Mouse (Mus musculus) gastrocnemius, postnatal 36 days (tissue): Measurements from ENCODE around the gene Polr2j. TPM values are rescaled to one million over a fixed set of nuclear protein-coding genes. Genes with fewer than 3 reads are reported as not detected.
"Not testable (repeated sequence)": the region's sequence is repeated elsewhere in the genome, so short reads cannot be mapped to it uniquely, and the experiment has no call there.

Experiments
- DNase-seq, 2 experiments: peaks; one replicate each; pipeline ENCODE4 v3.0.0; 2022
- intact Hi-C: fragments of 180-260 bp; cut with DNase I; formaldehyde crosslinking; loops from one replicate; pipeline ENCODE4 v1.15.1; 2025
- microRNA-seq, 2 experiments: library from miRNA; unstranded; fragments of <30 nt; microRNA quantifications; one replicate each; pipeline ENCODE4 v1.2.0; 2021
- total RNA-seq, 2 experiments: library from RNA; stranded (reverse); gene quantifications; 2 replicates each; pipeline ENCODE4 v1.2.3; 2021

Gene Polr2j
- total RNA-seq, 2 experiments from 2014 or later: 56.0 to 60.9 TPM

GRCm38 (mm10) chr5:136155399-136155798 is 39.0 kb downstream of the Polr2j start:
- peak in 1 of 2 experiments; percentile 44 for DNase-seq
- intact Hi-C loops: no loop called here

- intact Hi-C loops: not testable (repeated sequence)
- peak; percentile 70 for DNase-seq
Measured at GRCm38 (mm10) chr5:136160084-136160483, 43.7 kb downstream of the Polr2j start.

- intact Hi-C loops: loop anchor here (2.0 kb wide), 1 partner anchor 17 kb away; no protein-coding TSS in a partner anchor
- no peak for DNase-seq
Measured at GRCm38 (mm10) chr5:136163807-136164474, 47.5 kb downstream of the Polr2j start.

GRCm38 (mm10) chr5:136165246-136165645 is 48.8 kb downstream of the Polr2j start:
- no peak for DNase-seq
- intact Hi-C loops: loop anchor here (2.0 kb wide), 1 partner anchor 18 kb away; no protein-coding TSS in a partner anchor

- intact Hi-C loops: no loop called here
- DNase-seq: no peak
Measured at GRCm38 (mm10) chr5:136167296-136167695, 50.9 kb downstream of the Polr2j start.

GRCm38 (mm10) chr5:136168071-136168470 is 51.6 kb downstream of the Polr2j start:
- intact Hi-C loops: no loop called here
- DNase-seq: no peak

GRCm38 (mm10) chr5:136169626-136170511 is 53.4 kb downstream of the Polr2j start:
- intact Hi-C loops: no loop called here
- DNase-seq: no peak

GRCm38 (mm10) chr5:136170512-136171362 is 54.3 kb downstream of the Polr2j start, which contains the start of gene Orai2:
Gene Orai2 (minus strand): TSS chr5:136170713.
- peak; percentile 58 to 62 for DNase-seq
- intact Hi-C loops: no loop called here

GRCm38 (mm10) chr5:136171363-136172341 is 55.2 kb downstream of the Polr2j start:
- DNase-seq: no peak
- intact Hi-C loops: no loop called here

Small RNAs within 50 kb of the gene (microRNA-seq; reads per million reads assigned to microRNA genes)
- gene Mir7035: 3.6 to 4.5 reads per million in 2 experiments

Other genes starting within 250 kb of the Polr2j start
- 100 to 1,000 TPM; 269 to 277 TPM for gene Hspb1, start 228.7 kb upstream of the Polr2j start, total RNA-seq
- gene Ywhag, start 182.0 kb upstream of the Polr2j start, total RNA-seq: 100 to 1,000 TPM; 297 to 301 TPM
- gene Ssc4d, start 142.1 kb upstream of the Polr2j start, total RNA-seq: 1 to 10 TPM in 1 of 2 experiments, under 1 TPM in 1; 0.57 to 1.1 TPM
- not detected for gene Zp3, start 136.5 kb upstream of the Polr2j start, total RNA-seq
- 1 to 10 TPM; 6.0 to 6.4 TPM for gene Dtx2, start 121.8 kb upstream of the Polr2j start, total RNA-seq
- gene Upk3b, start 78.1 kb upstream of the Polr2j start, total RNA-seq: not detected
- not detected for gene Upk3bl, start 62.1 kb upstream of the Polr2j start, total RNA-seq
- gene Rasa4, start 32.7 kb upstream of the Polr2j start, total RNA-seq: 10 to 100 TPM; 23.8 to 23.9 TPM
- 1 to 10 TPM; 3.7 to 4.0 TPM for gene Lrwd1, start 19.4 kb downstream of the Polr2j start, total RNA-seq
- 1 to 10 TPM; 3.8 to 4.1 TPM for gene Alkbh4, start 19.5 kb downstream of the Polr2j start, total RNA-seq
- 1 to 10 TPM in 1 of 2 experiments, under 1 TPM in 1; 0.82 to 1.2 TPM for gene Orai2, start 54.1 kb downstream of the Polr2j start, total RNA-seq
- 10 to 100 TPM; 20.9 to 21.4 TPM for gene Prkrip1, start 82.3 kb downstream of the Polr2j start, total RNA-seq
- gene Sh2b2, start 129.9 kb downstream of the Polr2j start, total RNA-seq: 1 to 10 TPM; 3.5 to 3.9 TPM